Mouse (Mus musculus) heart, adult 18-20 months (tissue): Measurements from ENCODE around the gene Armcx4. TPM values are rescaled to one million over a fixed set of nuclear protein-coding genes. Genes with fewer than 3 reads are reported as not detected.
A peak's percentile ranks its signal among the peaks of the same experiment; 100 is the strongest.
"Not testable (repeated sequence)": the region's sequence is repeated elsewhere in the genome, so short reads cannot be mapped to it uniquely, and the experiment has no call there.

Experiments
- DNase-seq, 2 experiments: peaks; one replicate each; pipeline ENCODE4 v3.0.0; 2021 to 2022; ENCODE audit warnings: mixed read lengths in 1 of 2
- long read RNA-seq, 2 experiments: library from polyadenylated mRNA; stranded (forward); transcript quantifications; one replicate each; pipeline ENCODE4 v2.0.0; 2021
- total RNA-seq, 2 experiments: library from RNA; stranded (reverse); gene quantifications; 2 replicates each; pipeline ENCODE4 v1.2.3; 2021

Gene Armcx4
- total RNA-seq, result 1 to 10 TPM; 3.6 to 6.0 TPM
- long read RNA-seq, experiment 1, result 0 reads
- long read RNA-seq, experiment 2, partial matches to known transcripts, result 0 of 2 reads
- long read RNA-seq, experiment 2, other reads (novel, unspliced or antisense), result 2 of 2 reads

- peak; percentile 35 to 57 for DNase-seq
These were observed at the start of gene Armcx4 for GRCm38 (mm10) chrX:134686267-134686666. Armcx4 (plus strand) TSS chrX:134686519.

GRCm38 (mm10) chrX:134641000-134641760, 45.1 kb upstream of the Armcx4 start:
- peak in 1 of 2 experiments; percentile 4 for DNase-seq

- no peak for DNase-seq
These were observed 40.0 kb upstream of the Armcx4 start for GRCm38 (mm10) chrX:134646338-134646737.

GRCm38 (mm10) chrX:134647421-134647820, 38.9 kb upstream of the Armcx4 start:
- no peak for DNase-seq

- peak; percentile 64 to 87 for DNase-seq
These were observed 38.2 kb upstream of the Armcx4 start for GRCm38 (mm10) chrX:134648031-134648692.

- no peak for DNase-seq
These were observed 34.3 kb upstream of the Armcx4 start for GRCm38 (mm10) chrX:134652061-134652460.

- DNase-seq, result no peak
These were observed 24.7 kb upstream of the Armcx4 start for GRCm38 (mm10) chrX:134661586-134661985.

GRCm38 (mm10) chrX:134675022-134675421, 11.3 kb upstream of the Armcx4 start:
- DNase-seq, result no peak

GRCm38 (mm10) chrX:134675959-134676358, 10.4 kb upstream of the Armcx4 start:
- DNase-seq, result no peak

GRCm38 (mm10) chrX:134684936-134685335, 1.4 kb upstream of the Armcx4 start:
- no peak for DNase-seq

GRCm38 (mm10) chrX:134686739-134687171, 436 bp downstream of the Armcx4 start:
- peak; percentile 12 to 37 for DNase-seq

- DNase-seq, result no peak
These were observed 3.4 kb downstream of the Armcx4 start for GRCm38 (mm10) chrX:134689676-134690075.

GRCm38 (mm10) chrX:134690871-134691539, 4.7 kb downstream of the Armcx4 start:
- no peak for DNase-seq

GRCm38 (mm10) chrX:134691540-134691935, 5.2 kb downstream of the Armcx4 start:
- DNase-seq, result peak in 1 of 2 experiments; percentile 4

GRCm38 (mm10) chrX:134716863-134717262, 30.5 kb downstream of the Armcx4 start:
- DNase-seq, result no peak

- peak; percentile 60 for DNase-seq
These were observed 31.5 kb downstream of the Armcx4 start, which contains the start of gene Armcx1 for GRCm38 (mm10) chrX:134717752-134718308. Armcx1 (plus strand) TSS chrX:134717963.

- DNase-seq, result peak; percentile 57 to 61
These were observed 32.2 kb downstream of the Armcx4 start for GRCm38 (mm10) chrX:134718524-134718923.

- not testable (repeated sequence) for DNase-seq
These were observed 37.4 kb downstream of the Armcx4 start for GRCm38 (mm10) chrX:134723762-134724161.

- DNase-seq, result peak; percentile 24 to 52
These were observed 43.5 kb downstream of the Armcx4 start for GRCm38 (mm10) chrX:134729778-134730177.

- no peak for DNase-seq
These were observed 51.5 kb downstream of the Armcx4 start for GRCm38 (mm10) chrX:134737796-134738195.

- no peak for DNase-seq
These were observed 52.8 kb downstream of the Armcx4 start for GRCm38 (mm10) chrX:134739160-134739559.

GRCm38 (mm10) chrX:134741862-134742261, 55.5 kb downstream of the Armcx4 start:
- DNase-seq, result no peak
